ENCODE assay signal across 23 mouse cellular contexts in the genomic region with DNA sequence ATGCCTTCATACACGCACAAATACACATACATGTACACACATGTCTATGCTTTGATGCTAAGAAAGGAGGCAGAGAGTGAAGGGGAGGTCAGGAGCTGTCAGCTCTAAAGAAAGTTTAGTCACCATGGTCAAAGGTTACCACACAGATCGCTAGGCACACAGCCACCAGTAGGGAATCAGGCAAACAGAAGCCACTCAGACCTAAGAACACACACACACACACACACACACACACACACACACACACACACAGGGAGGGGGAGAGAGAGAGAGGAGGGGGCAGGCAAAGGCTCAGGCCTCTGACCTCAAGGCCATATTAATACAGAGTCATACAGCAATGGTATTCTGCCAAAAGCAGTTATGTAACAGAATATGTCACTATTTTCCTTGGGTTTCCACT.
DNase-seq lines count a peak whose midpoint lies in the region; ATAC-seq lines count a peak whose summit lies in the region.
"Had no signal": no experiment of that assay in that cellular context is flagged by ENCODE, and none has a peak within 500 bp of the region (broad histone marks: within the 10 kb centered on the region; RNA-seq: fewer than 3 reads in every experiment).

No protein-coding gene starts in this region.

- no peak for ATAC-seq in kidney, embryonic 15.5 days (replicated peaks; ENCODE audit: low FRiP score)
- ATAC-seq in activated CD4-positive, CD25-positive, alpha-beta regulatory T cell, adult 4 months = no peak
- ATAC-seq: forebrain, embryonic 13.5 days; hindbrain, embryonic 16.5 days; intestine, embryonic 15.5 days; midbrain, embryonic 15.5 days had no signal

- no peaks in the 10 kb centered on the region for H3K36me3 ChIP-seq in kidney, embryonic 15.5 days
- H3K36me3 ChIP-seq: heart, embryonic 10.5 days; intestine, embryonic 15.5 days; limb, embryonic 15.5 days; midbrain, embryonic 15.5 days; neural tube, embryonic 12.5 days had no signal

- H3K9me3 ChIP-seq in kidney, embryonic 15.5 days (replicated peaks) = no peaks in the 10 kb centered on the region
- H3K9me3 ChIP-seq: forebrain, embryonic 13.5 days; heart, embryonic 10.5 days; intestine, embryonic 15.5 days; limb, embryonic 15.5 days; midbrain, embryonic 15.5 days; neural tube, embryonic 12.5 days had no signal

- H3K27me3 ChIP-seq in kidney, embryonic 15.5 days = no peaks in the 10 kb centered on the region
- H3K27me3 ChIP-seq: forebrain, embryonic 13.5 days; intestine, embryonic 15.5 days; limb, embryonic 15.5 days; midbrain, embryonic 15.5 days; neural tube, embryonic 12.5 days had no signal

- no peak overlapping the region for H3K9ac ChIP-seq in kidney, embryonic 15.5 days
- H3K9ac ChIP-seq: forebrain, embryonic 13.5 days; intestine, embryonic 15.5 days; limb, embryonic 15.5 days; midbrain, embryonic 15.5 days; neural tube, embryonic 12.5 days had no signal

- H3K4me3 ChIP-seq in kidney, embryonic 15.5 days (replicated peaks) = no peak overlapping the region
- H3K4me3 ChIP-seq: forebrain, embryonic 13.5 days; gastrocnemius, adult 2 months; heart, embryonic 10.5 days; intestine, embryonic 15.5 days; limb, embryonic 15.5 days; midbrain, embryonic 15.5 days; neural tube, embryonic 12.5 days had no signal

- no peak overlapping the region for H3K27ac ChIP-seq in kidney, embryonic 15.5 days
- H3K27ac ChIP-seq: forebrain, embryonic 13.5 days; gastrocnemius, adult 2 months; heart, embryonic 10.5 days; intestine, embryonic 15.5 days; limb, embryonic 15.5 days; midbrain, embryonic 15.5 days; neural tube, embryonic 12.5 days had no signal

- H3K4me1 ChIP-seq in kidney, embryonic 15.5 days = no peaks in the 10 kb centered on the region
- H3K4me1 ChIP-seq: heart, embryonic 10.5 days; intestine, embryonic 15.5 days; limb, embryonic 15.5 days; midbrain, embryonic 15.5 days; neural tube, embryonic 12.5 days had no signal

- no peak overlapping the region for H3K4me2 ChIP-seq in kidney, embryonic 15.5 days
- H3K4me2 ChIP-seq: forebrain, embryonic 13.5 days; intestine, embryonic 15.5 days; limb, embryonic 15.5 days; midbrain, embryonic 15.5 days; neural tube, embryonic 12.5 days had no signal

- WGBS in kidney, embryonic 15.5 days = 67% methylated on average over 2 of the region's 2 CpGs

- peak; percentile 60 for DNase-seq in kidney, adult 9 months
- DNase-seq in adipocyte (ENCODE audit: low spot score) = peak; percentile 59
- peak; percentile 73 for DNase-seq in adrenal gland, adult 8-10 months
- peak; percentile 34 for DNase-seq in kidney, postnatal 14 days
- DNase-seq in ovary, adult 18-20 months (ENCODE audit: low spot score) = no peak
- DNase-seq: cerebellum, adult 8-10 months; cerebellum, postnatal 36 days; gastrocnemius, adult 2 months; left cerebral cortex, postnatal 4 days; lung, postnatal 4 days; retina, postnatal 1 day; right cerebral cortex, postnatal 25 days; spleen, adult 18-20 months; thymus, postnatal 36 days had no signal
